Mouse (Mus musculus) heart, embryonic 16.5 days (tissue): Measurements from ENCODE around the gene Nudt9. TPM values are rescaled to one million over a fixed set of nuclear protein-coding genes. Genes with fewer than 3 reads are reported as not detected.

Experiments
- ATAC-seq: fragments of 200-750 bp; cut with Nextera tagmentation; replicated peaks from 2 replicates; pipeline ENCODE4 v1.8.0; 2017; ENCODE audit warnings: moderate number of reproducible peaks; ENCODE audit not compliant: insufficient read depth, low FRiP score; ENCODE audit errors: extremely low read depth
- H3K27ac ChIP-seq: fragments of 300-500 bp; sonication (generic); 2 replicates; pipeline ENCODE4 v1.5.1; 2014; ENCODE audit warnings: mild to moderate bottlenecking, low read length, control low read depth, moderate library complexity
- H3K27me3 ChIP-seq: fragments of 300-500 bp; sonication (generic); 2 replicates; pipeline ENCODE4 v1.6.1; 2014; ENCODE audit warnings: low read length, mixed read lengths; ENCODE audit not compliant: control insufficient read depth, insufficient read depth
- H3K36me3 ChIP-seq: fragments of 300-500 bp; sonication (generic); 2 replicates; pipeline ENCODE4 v1.6.1; 2014; ENCODE audit not compliant: control insufficient read depth, insufficient read depth
- H3K4me1 ChIP-seq: fragments of 300-500 bp; sonication (generic); 2 replicates; pipeline ENCODE4 v1.6.1; 2014; ENCODE audit warnings: low read length, mixed read lengths; ENCODE audit not compliant: control insufficient read depth, insufficient read depth
- H3K4me2 ChIP-seq: fragments of 300-500 bp; sonication (generic); 2 replicates; pipeline ENCODE4 v1.6.1; 2014; ENCODE audit warnings: low read depth, mild to moderate bottlenecking, control low read depth, low read length
- H3K4me3 ChIP-seq: fragments of 300-500 bp; sonication (generic); 2 replicates; pipeline ENCODE4 v1.5.1; 2014; ENCODE audit warnings: mild to moderate bottlenecking, control low read depth, low read length
- H3K9ac ChIP-seq: fragments of 300-500 bp; sonication (generic); 2 replicates; pipeline ENCODE4 v1.6.1; 2014; ENCODE audit warnings: low read length, control low read depth
- H3K9me3 ChIP-seq: fragments of 300-500 bp; sonication (generic); replicated peaks from 2 replicates; pipeline ENCODE4 v1.6.1; 2016; ENCODE audit warnings: low read length; ENCODE audit not compliant: control insufficient read depth
- WGBS: fragments of 180-500 bp; shearing (Covaris S2); extraction: QIAGEN DNeasy Blood & Tissue Kit; methylation state at CpG from one replicate; pipeline ENCODE4 v1.1.7; 2014; 5-methylcytosine and 5-hydroxymethylcytosine counted together
- polyA plus RNA-seq: library from polyadenylated mRNA; unstranded; fragments of >200 nt; fragmentation: Nextera tagmentation; extraction: Ambion mirVana; gene quantifications from 2 replicates; pipeline ENCODE4 v1.2.1, GENCODE M21; 2015

Gene Nudt9
- polyA plus RNA-seq, 1 experiment from 2014 or later: 54.0 TPM

DNA sequence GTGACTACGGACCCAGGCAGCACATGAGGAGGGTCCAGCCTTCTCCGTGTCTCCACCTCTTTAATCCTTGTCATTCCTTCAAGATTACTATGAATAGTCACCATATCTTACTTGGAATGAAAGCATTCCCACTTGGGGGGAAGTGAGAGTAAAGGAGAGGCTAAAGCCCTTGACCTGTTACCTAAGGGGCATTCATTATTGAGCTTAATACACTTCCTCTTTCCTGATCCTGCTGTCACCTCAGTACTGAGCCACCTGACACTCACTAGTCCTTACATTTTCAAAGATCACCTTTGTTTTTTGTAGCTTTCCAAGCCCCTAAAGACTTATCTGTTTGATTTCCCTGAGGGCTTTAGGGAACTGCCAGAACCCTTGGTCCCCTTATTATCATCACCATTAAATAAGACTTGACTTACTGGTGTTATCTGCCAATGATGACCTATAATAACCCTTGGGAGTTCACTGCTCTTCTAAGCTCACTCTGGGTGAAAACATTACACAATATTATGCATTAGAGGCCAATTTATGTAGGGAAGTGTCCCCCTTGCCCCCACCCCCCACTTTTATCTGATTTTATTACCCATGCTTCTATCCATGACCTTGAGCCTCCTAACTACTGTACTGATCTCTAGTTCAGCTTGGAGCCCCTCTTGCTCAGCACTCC, 13.5 kb upstream of the Nudt9 start:
- no peak for ATAC-seq
- no peak overlapping the region for H3K4me3 ChIP-seq
- WGBS: 66% methylated on average over 2 of the region's 2 CpGs
- H3K9ac ChIP-seq: no peak overlapping the region
- H3K27me3 ChIP-seq: no peaks in the 10 kb centered on the region
- H3K4me2 ChIP-seq: no peak overlapping the region
- no peak overlapping the region for H3K27ac ChIP-seq
- H3K4me1 ChIP-seq: no peaks in the 10 kb centered on the region
- H3K9me3 ChIP-seq: no peaks in the 10 kb centered on the region
- no peaks in the 10 kb centered on the region for H3K36me3 ChIP-seq

DNA sequence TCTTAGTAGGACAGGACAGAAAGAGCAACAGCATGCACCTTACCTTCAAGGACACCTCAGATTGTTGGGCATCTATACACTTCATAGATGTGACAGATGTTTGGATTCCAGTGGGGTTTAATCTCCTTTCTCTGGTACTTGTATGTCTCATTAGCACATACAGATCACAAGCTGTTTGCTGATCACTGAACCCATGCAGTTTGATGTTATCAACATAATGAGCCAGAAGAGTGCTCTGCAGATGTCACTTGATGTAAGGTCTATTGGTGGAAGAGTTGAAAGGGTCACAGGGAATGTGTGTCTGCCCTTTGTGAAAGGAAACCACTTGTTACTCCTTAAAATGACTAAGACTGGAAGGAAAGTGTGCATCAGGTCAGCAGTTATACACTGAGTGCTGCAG, 11.0 kb upstream of the Nudt9 start:
- no peak overlapping the region for H3K9ac ChIP-seq
- no peaks in the 10 kb centered on the region for H3K36me3 ChIP-seq
- no peak overlapping the region for H3K4me3 ChIP-seq
- no peaks in the 10 kb centered on the region for H3K27me3 ChIP-seq
- no peaks in the 10 kb centered on the region for H3K4me1 ChIP-seq
- no peak for ATAC-seq
- H3K9me3 ChIP-seq: no peaks in the 10 kb centered on the region
- H3K4me2 ChIP-seq: no peak overlapping the region
- H3K27ac ChIP-seq: no peak overlapping the region

GRCm38 (mm10) chr5:104035824-104036223, 10.3 kb upstream of the Nudt9 start:
- ATAC-seq: no peak
- no peaks in the 10 kb centered on the region for H3K4me1 ChIP-seq
- H3K27me3 ChIP-seq: no peaks in the 10 kb centered on the region
- no peaks in the 10 kb centered on the region for H3K9me3 ChIP-seq
- no peak overlapping the region for H3K9ac ChIP-seq
- H3K4me2 ChIP-seq: no peak overlapping the region
- 26% methylated on average over 1 of the region's 1 CpGs for WGBS
- no peak overlapping the region for H3K27ac ChIP-seq
- H3K4me3 ChIP-seq: no peak overlapping the region
- no peaks in the 10 kb centered on the region for H3K36me3 ChIP-seq

GRCm38 (mm10) chr5:104036686-104037085, 9.4 kb upstream of the Nudt9 start:
- H3K36me3 ChIP-seq: no peaks in the 10 kb centered on the region
- no peaks in the 10 kb centered on the region for H3K9me3 ChIP-seq
- no peak for ATAC-seq
- no peak overlapping the region for H3K4me3 ChIP-seq
- no peaks in the 10 kb centered on the region for H3K4me1 ChIP-seq
- WGBS: 82% methylated on average over 1 of the region's 1 CpGs
- H3K4me2 ChIP-seq: no peak overlapping the region
- no peak overlapping the region for H3K27ac ChIP-seq
- H3K9ac ChIP-seq: no peak overlapping the region
- no peaks in the 10 kb centered on the region for H3K27me3 ChIP-seq

- peak; percentile 28; the same call in 1 of the 2 replicates for ATAC-seq
- 57% methylated on average over 6 of the region's 6 CpGs for WGBS
- no peaks in the 10 kb centered on the region for H3K9me3 ChIP-seq
- H3K4me2 ChIP-seq: no peak overlapping the region
- H3K9ac ChIP-seq: no peak overlapping the region
- H3K36me3 ChIP-seq: no peaks in the 10 kb centered on the region
- no peak overlapping the region for H3K27ac ChIP-seq
- H3K4me3 ChIP-seq: no peak overlapping the region
- no peaks in the 10 kb centered on the region for H3K27me3 ChIP-seq
- H3K4me1 ChIP-seq: no peaks in the 10 kb centered on the region
Measured at GRCm38 (mm10) chr5:104039154-104039932, 6.8 kb upstream of the Nudt9 start.

GRCm38 (mm10) chr5:104042906-104043305, 3.2 kb upstream of the Nudt9 start:
- peaks cover 10% of the 10 kb centered on the region for H3K4me1 ChIP-seq
- no peak overlapping the region for H3K9ac ChIP-seq
- ATAC-seq: no peak
- no peaks in the 10 kb centered on the region for H3K27me3 ChIP-seq
- no peak overlapping the region for H3K27ac ChIP-seq
- WGBS: 72% methylated on average over 2 of the region's 2 CpGs
- no peak overlapping the region for H3K4me3 ChIP-seq
- H3K36me3 ChIP-seq: no peaks in the 10 kb centered on the region
- no peaks in the 10 kb centered on the region for H3K9me3 ChIP-seq
- H3K4me2 ChIP-seq: no peak overlapping the region

GRCm38 (mm10) chr5:104043704-104044103, 2.4 kb upstream of the Nudt9 start:
- no peak for ATAC-seq

DNA sequence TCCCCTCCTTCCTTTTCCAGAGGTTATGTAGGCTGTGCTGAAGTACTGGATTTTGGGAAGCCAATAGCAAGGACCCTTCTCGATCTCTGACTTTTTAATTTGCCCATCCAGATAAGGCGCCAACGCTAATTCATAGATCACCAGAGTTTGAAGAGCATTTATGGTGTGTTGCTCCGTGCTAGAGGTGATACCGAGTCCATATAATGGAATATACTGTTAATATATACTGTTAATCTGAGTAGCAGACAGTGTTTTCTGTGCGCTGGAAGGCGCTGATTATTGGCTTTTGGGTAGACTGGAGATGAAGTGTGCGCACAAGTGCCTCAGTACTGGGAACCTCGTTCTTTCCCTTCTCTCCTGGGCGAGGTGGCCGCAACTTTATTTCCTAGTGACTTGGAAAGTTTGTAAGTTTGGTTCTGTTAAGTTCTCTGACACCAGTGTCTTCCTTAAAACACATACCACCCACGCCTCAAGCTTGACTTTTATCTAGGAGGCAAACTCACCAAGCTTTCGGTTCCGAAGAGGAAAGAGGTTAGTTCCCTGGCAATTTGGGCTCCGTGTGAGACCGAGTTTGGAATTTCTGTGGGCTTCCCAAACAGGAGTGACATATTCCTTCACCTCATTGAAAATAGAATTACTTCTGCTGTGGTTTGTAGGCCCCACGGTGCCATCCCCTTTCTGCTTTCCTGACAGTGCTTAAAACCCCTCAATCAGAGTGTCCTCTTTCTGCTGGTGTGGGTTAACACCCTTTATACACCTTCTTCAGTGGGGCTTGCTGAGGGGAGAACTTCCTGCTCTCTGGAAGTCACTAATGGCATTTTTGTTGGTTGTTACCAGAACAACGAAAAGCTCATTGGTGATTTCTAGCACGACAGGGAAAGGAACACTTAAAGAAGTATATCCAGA, 1.3 kb downstream of the Nudt9 start:
- Histone ChIP-seq H3K4me2 (peak overlapping the region; percentile 92), H3K4me3 (peak overlapping the region; percentile 84), H3K27ac (peak overlapping the region; percentile 91), H3K36me3 (peaks cover 19% of the 10 kb centered on the region), H3K9ac (peak overlapping the region; percentile 91), H3K9me3 (no peaks in the 10 kb centered on the region), H3K27me3 (no peaks in the 10 kb centered on the region), H3K4me1 (peaks cover 15% of the 10 kb centered on the region)
- ATAC-seq: no peak; the same call in 1 of the 2 replicates
- 4% methylated on average over 19 of the region's 19 CpGs for WGBS

More at GRCm38 (mm10) chr5:104043704-104044103, 2.4 kb upstream of the Nudt9 start:
- Histone ChIP-seq H3K27me3 (no peaks in the 10 kb centered on the region), H3K9me3 (no peaks in the 10 kb centered on the region), H3K27ac (no peak overlapping the region), H3K4me2 (no peak overlapping the region), H3K4me3 (no peak overlapping the region), H3K36me3 (no peaks in the 10 kb centered on the region), H3K9ac (no peak overlapping the region), H3K4me1 (peaks cover 15% of the 10 kb centered on the region)
- WGBS: 27% methylated on average over 2 of the region's 2 CpGs
